Mouse (Mus musculus) testis, adult 2 months (tissue): ENCODE measurements around the gene Lad1. TPM values are rescaled to one million over a fixed set of nuclear protein-coding genes. Genes with fewer than 3 reads are reported as not detected.
A peak's percentile ranks its signal among the peaks of the same experiment; 100 is the strongest.

Source experiments
- H3K27ac ChIP-seq: fragments of 200-500 bp; 2 replicates; pipeline ENCODE4 v1.5.1; 2012; ENCODE audit warnings: low read depth, low read length; ENCODE audit not compliant: control insufficient read depth, insufficient read depth
- H3K27me3 ChIP-seq: fragments of 200-500 bp; 2 replicates; pipeline ENCODE4 v1.6.1; 2012; ENCODE audit warnings: mild to moderate bottlenecking, low read length, moderate library complexity; ENCODE audit not compliant: control insufficient read depth, insufficient read depth
- H3K36me3 ChIP-seq: fragments of 200-500 bp; 2 replicates; pipeline ENCODE4 v1.6.1; 2012; ENCODE audit warnings: mild to moderate bottlenecking, low read length; ENCODE audit not compliant: control insufficient read depth, insufficient read depth
- H3K4me1 ChIP-seq: fragments of 200-500 bp; 2 replicates; pipeline ENCODE4 v1.6.1; 2012; ENCODE audit warnings: low read length; ENCODE audit not compliant: control insufficient read depth, insufficient read depth
- H3K4me3 ChIP-seq: fragments of 200-500 bp; 2 replicates; pipeline ENCODE4 v1.5.1; 2012; ENCODE audit warnings: low read depth, mild to moderate bottlenecking, low read length, moderate library complexity, mixed read lengths; ENCODE audit not compliant: control insufficient read depth
- CTCF ChIP-seq: fragments of 200-500 bp; IDR thresholded peaks from 2 replicates; pipeline ENCODE4 v1.5.1; 2012; ENCODE audit warnings: low read depth, mild to moderate bottlenecking, inconsistent platforms, low read length, moderate library complexity; ENCODE audit not compliant: control insufficient read depth, insufficient read depth, insufficient replicate concordance
- POLR2A ChIP-seq: fragments of 200-500 bp; IDR thresholded peaks from 2 replicates; pipeline ENCODE4 v1.6.1; 2012; ENCODE audit warnings: low read depth, mild to moderate bottlenecking, inconsistent platforms, low read length, moderate library complexity; ENCODE audit not compliant: control insufficient read depth
- polyA plus RNA-seq: library from polyadenylated mRNA; depleted of rRNA; stranded (reverse); fragments of >200 nt; gene quantifications from 2 replicates; pipeline ENCODE4 v1.2.3, GENCODE M21; 2012

The Lad1 gene
- polyA plus RNA-seq, 1 experiment: 0.15 TPM

DNA sequence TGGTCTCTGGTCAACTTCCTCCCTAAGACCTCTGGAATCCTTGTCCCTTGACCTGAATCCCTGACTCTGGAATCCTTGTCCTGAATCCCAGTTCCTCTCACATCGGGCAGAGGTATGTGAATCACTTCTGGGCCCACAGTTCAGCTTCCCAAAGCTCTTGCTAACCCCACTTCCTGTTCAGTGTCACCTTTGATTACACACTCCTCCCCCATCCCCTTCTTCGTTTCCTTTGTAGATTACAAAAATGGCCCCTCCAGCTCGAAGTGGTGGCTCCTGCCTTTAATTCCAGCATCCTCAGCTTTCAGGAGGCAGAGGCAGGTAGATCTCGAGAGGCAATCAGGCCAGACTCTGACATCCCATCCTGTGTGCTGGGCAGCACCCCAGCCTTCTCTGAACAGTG, 803 bp upstream of the Lad1 start:
- Histone ChIP-seq H3K27ac (no peak overlapping the region), H3K4me1 (peaks cover 11% of the 10 kb centered on the region), H3K36me3 (no peaks in the 10 kb centered on the region), H3K4me3 (no peak overlapping the region), H3K27me3 (peaks cover 4% of the 10 kb centered on the region; the same call in 1 of the 2 replicates)
- no peak for TF ChIP-seq POLR2A
- no peak for TF ChIP-seq CTCF

DNA sequence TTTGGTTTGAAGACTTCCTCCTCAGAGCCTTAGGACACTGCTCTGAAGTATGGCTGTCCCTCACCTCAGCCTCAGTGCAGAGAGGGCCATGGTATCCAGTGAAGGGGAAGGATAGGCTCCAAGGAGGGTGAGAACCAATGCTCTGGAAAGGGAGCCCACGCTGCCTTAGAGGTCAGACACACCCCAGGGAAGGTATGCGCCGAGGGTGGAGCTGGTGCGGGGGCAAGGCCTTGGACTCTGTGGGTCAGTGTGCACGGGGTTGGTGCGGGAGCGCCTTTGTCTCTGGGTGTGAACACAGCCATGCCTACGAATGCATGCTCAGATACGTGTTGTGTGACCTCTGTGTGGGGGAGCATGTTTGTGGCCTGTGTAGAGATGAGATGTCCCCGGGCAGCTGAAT, 1.7 kb downstream of the Lad1 start:
- H3K4me1 ChIP-seq: peaks cover 11% of the 10 kb centered on the region
- H3K27ac ChIP-seq: no peak overlapping the region
- no peaks in the 10 kb centered on the region for H3K36me3 ChIP-seq
- peaks cover 4% of the 10 kb centered on the region; the same call in 1 of the 2 replicates for H3K27me3 ChIP-seq
- TF ChIP-seq POLR2A: no peak
- TF ChIP-seq CTCF: no peak
- no peak overlapping the region for H3K4me3 ChIP-seq

DNA sequence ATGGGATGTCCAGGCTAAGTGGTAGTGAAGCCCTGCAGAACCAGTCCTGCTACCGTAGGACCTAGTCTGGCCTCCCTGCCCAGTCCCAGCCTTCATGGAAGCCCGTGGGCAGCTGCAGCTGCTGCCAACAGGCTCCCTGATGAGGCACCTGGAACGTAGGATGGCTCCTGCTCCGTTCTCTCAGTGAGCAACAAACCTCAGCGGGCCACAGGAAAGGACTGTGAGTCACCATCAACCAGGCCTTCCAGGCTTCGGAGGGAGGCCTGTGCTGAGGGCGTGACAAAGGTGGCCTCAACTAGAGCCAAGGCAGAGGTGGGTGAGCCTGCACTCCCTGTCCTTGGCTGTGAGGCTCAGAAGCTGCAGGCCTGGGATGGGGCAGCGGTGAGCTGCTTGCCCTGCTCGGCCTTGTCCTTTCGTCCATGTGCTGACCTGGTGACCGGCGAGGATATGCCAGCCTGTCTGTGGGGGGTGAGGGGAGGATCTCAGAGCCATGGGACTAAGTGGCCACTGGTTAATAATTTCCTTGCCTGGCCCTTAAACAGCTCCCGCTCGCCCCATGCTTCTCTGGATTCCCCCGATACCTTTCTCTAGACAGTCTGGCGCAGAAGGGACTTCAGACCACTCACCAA, 2.5 kb downstream of the Lad1 start:
- Histone ChIP-seq H3K27me3 (peaks cover 4% of the 10 kb centered on the region; the same call in 1 of the 2 replicates), H3K4me3 (no peak overlapping the region), H3K36me3 (no peaks in the 10 kb centered on the region), H3K4me1 (peaks cover 11% of the 10 kb centered on the region), H3K27ac (no peak overlapping the region)
- no peak for TF ChIP-seq POLR2A
- no peak for TF ChIP-seq CTCF

DNA sequence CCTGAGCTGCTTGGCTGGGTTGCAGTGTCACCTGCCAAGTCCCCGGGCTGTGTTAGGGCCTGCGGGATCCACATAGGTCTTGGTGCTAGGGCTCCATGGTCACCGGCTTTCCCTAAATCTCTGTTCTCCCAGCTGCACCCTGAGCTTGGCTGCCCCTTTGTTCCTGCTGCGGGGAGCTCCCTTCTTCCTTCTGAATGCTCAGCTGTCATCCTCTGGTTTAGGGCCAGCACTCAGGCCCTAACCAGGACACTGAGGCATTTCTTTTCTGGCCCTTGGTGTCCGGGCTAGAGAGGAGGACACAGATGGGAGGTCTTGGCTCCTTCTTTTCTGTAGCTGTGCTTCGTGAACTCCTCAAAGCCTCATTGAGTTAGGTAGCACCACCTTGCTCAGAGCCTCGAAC, 3.4 kb downstream of the Lad1 start:
- Histone ChIP-seq H3K4me1 (peaks cover 11% of the 10 kb centered on the region), H3K36me3 (no peaks in the 10 kb centered on the region), H3K27ac (no peak overlapping the region), H3K27me3 (peaks cover 4% of the 10 kb centered on the region; the same call in 1 of the 2 replicates), H3K4me3 (no peak overlapping the region)
- TF ChIP-seq CTCF: no peak
- TF ChIP-seq POLR2A: no peak

DNA sequence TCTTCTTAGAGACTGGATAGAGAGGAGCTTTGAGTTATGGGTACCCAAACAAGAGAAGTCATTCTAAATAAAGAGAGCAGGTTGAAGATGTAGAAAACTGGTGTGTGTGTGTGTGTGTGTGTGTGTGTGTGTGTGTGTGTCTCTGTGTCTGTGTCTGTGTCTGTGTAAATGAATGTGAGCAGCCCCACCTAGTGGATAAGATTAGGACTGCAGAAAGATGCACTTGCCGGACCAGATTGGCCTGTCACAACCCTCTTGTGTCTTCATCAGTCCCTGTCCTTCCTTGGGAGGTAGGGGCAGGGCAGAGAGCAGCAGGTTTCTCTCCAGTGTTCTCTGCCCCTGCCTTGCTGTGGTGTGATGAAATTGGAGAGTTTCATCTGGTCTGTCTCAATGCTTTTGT, 10.5 kb downstream of the Lad1 start:
- peak; percentile 22; the same call in 1 of the 2 replicates for TF ChIP-seq CTCF
- no peak for TF ChIP-seq POLR2A
- Histone ChIP-seq H3K4me3 (no peak overlapping the region), H3K27ac (no peak overlapping the region), H3K4me1 (no peaks in the 10 kb centered on the region), H3K36me3 (no peaks in the 10 kb centered on the region), H3K27me3 (no peaks in the 10 kb centered on the region)

DNA sequence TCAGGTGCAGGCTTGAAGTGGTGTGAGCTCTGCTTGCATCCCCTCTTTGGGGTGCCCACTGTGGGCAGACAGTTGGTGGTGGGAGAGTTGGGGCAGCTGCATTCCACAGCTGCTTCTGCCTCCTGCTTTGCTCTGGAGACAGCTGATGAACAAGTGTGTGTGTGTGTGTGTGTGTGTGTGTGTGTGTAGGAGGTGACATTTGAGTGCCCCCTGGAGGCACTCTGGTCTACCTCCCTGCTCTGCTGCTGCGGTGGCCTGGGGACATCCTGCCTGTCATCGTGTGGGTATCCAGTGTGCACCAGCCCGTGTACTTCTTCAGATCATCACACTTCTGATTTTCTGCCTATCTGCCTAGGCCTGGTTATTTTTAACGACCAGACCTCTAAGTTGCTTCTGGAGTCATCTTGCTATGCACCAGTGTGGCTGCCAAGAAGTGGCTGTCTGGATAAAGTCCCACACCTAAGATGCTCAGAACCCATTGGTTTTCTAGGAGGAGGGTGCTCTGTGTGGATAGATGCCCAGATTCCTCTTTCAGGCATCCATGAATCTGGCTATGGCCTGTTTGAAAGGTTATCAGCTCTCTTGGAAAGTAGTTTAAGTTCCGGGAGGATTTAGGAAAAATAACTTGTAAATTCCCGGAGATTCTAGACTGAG, 15.9 kb downstream of the Lad1 start:
- no peaks in the 10 kb centered on the region for H3K27me3 ChIP-seq
- H3K4me1 ChIP-seq: no peaks in the 10 kb centered on the region
- H3K4me3 ChIP-seq: no peak overlapping the region
- H3K27ac ChIP-seq: no peak overlapping the region; the same call in 1 of the 2 replicates
- TF ChIP-seq CTCF (no peak), POLR2A (no peak)
- H3K36me3 ChIP-seq: no peaks in the 10 kb centered on the region

DNA sequence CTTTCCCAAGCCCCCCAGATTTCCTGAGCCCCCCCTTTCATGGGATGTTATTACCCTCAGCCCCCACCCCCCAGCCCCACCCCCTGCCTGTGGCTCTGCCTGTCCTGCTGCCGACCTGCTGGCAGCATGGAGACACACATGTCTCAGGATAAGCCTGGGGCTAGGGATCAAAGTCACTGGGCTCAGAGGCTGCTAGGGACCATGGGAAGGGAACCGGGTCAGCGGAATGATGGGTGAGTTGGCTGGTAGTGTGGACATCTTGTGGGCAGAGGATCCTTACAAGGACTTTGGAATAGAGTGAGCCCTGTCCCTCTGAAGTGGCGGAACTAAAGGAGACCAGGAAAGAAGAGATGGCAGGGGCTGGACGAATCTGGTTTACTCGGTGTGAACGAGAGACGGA, 16.6 kb downstream of the Lad1 start:
- TF ChIP-seq CTCF (no peak), POLR2A (no peak)
- no peaks in the 10 kb centered on the region for H3K4me1 ChIP-seq
- H3K27ac ChIP-seq: no peak overlapping the region
- no peaks in the 10 kb centered on the region for H3K36me3 ChIP-seq
- H3K4me3 ChIP-seq: no peak overlapping the region
- no peaks in the 10 kb centered on the region for H3K27me3 ChIP-seq
